Mouse (Mus musculus) adrenal gland, postnatal 25 days (tissue): ENCODE data around the gene Slc25a28. TPM values are rescaled to one million over a fixed set of nuclear protein-coding genes. Genes with fewer than 3 reads are reported as not detected.
A peak's percentile ranks its signal among the peaks of the same experiment; 100 is the strongest.

ENCODE experiments used
- DNase-seq: peaks from one replicate; pipeline ENCODE4 v3.0.0; 2021; ENCODE audit warnings: mixed read lengths
- long read RNA-seq: library from polyadenylated mRNA; stranded (forward); transcript quantifications from one replicate; pipeline ENCODE4 v2.0.0, GENCODE M21; 2021
- total RNA-seq: library from RNA; stranded (reverse); gene quantifications from 2 replicates; pipeline ENCODE4 v1.2.3, GENCODE M21; 2021

The Slc25a28 gene
- total RNA-seq = 78.7 and 96.2 TPM in 2 replicates
- long read RNA-seq, transcript Slc25a28-201 (4 exons, 1,535 nt) = major isoform, 24 of 43 reads
- long read RNA-seq, partial matches to known transcripts = 0 of 43 reads
- long read RNA-seq, other reads (novel, unspliced or antisense) = 16 of 43 reads

- peak; percentile 94 for DNase-seq
These were observed at the start of gene Slc25a28 for GRCm38 (mm10) chr19:43674730-43675524. Gene Slc25a28 (minus strand): TSS chr19:43674881.

DNA sequence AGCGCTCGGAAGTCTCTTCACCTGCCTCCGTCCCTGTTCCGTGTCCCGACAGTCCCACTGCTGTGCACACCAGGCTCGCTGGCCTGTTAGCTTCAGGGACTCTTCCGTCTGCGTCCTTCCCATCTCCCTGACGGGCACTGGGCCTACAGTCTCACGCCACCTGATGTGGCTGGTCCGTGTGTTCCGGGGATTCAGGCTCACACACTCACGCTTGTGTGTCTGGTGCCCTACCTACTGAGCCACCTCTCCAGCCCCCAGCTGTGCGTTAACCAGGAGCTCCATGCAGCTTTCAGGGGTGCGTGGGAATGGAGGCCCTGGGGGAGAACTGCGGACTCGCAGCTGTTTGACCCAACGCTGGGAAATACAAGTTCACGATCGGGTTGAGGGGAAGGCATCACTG is 49.5 kb upstream of the Slc25a28 start:
- DNase-seq = no peak

DNA sequence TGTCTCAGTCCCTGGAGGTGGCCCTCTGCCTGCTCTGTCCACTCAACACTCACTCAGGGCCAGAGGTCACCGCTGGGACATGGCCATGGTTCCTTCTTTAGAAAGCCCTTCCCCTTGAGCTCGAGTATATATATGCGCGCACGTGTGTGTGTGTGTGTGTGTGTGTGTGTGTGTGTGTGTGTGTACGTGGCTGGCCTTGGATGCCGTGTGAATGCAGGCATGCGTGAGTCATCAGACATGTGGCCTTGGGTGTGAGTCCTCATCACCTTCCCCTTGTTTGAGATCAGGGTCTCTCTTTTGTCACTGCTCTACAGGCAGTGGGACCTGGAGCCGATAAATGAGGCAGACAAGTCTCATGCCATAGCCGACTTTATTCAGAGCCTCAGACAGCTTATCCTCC is 48.8 kb upstream of the Slc25a28 start:
- peak; percentile 47 for DNase-seq

DNA sequence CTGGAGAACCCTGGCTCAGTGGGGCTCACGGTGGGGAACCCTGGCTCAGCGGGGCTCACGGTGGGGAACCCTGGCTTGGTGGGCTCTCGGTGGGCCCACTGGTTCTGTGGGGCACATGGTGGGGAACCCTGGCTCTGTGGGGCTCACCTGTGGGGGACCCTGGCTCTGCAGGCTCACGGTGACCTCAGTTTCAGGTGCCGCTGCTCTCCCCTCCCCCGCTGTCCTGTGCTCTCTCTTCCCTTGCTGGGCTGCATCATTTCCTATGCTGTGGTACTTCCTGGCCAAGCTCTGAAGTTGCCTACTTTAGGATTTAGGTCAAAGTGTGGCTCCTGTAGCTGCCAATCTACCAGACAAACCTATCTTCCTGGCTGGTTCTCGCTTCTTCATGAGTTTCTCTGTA is 48.2 kb upstream of the Slc25a28 start:
- DNase-seq = no peak

DNA sequence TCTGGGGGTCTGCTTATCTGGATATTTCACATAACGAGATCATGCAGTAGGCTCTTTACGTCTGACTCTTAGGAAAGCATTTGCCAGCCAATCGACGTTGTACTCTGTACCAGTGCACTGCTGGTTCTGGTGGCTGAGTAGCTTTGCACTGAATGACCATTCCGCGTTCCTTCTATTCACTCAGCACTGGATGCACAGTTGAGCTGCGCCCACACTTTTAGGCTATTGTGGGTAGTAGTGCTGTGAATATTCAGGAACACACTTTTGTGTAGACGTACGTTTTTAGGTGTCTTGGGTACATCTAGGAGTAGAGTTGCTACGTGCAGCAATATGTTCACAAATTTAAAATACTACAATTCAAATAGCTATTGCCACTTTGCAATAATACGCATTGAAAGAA is 45.4 kb upstream of the Slc25a28 start:
- no peak for DNase-seq

DNA sequence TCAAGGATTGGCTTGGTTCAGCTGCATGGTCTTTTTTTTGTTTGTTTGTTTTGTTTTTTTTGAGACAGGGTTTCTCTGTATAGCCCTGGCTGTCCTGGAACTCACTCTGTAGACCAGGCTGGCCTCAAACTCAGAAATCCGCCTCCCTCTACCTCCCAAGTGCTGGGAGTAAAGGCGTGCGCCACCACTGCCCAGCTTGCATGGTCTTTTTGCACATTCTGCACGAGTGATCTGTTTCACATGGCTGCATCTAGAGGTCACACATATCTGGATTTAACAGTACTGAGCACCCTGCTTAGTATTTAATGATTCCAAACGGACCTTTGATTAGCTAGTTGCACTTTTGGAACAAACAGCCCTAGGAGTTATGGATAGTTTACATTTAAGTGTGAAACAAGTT is 37.3 kb upstream of the Slc25a28 start:
- no peak for DNase-seq

DNA sequence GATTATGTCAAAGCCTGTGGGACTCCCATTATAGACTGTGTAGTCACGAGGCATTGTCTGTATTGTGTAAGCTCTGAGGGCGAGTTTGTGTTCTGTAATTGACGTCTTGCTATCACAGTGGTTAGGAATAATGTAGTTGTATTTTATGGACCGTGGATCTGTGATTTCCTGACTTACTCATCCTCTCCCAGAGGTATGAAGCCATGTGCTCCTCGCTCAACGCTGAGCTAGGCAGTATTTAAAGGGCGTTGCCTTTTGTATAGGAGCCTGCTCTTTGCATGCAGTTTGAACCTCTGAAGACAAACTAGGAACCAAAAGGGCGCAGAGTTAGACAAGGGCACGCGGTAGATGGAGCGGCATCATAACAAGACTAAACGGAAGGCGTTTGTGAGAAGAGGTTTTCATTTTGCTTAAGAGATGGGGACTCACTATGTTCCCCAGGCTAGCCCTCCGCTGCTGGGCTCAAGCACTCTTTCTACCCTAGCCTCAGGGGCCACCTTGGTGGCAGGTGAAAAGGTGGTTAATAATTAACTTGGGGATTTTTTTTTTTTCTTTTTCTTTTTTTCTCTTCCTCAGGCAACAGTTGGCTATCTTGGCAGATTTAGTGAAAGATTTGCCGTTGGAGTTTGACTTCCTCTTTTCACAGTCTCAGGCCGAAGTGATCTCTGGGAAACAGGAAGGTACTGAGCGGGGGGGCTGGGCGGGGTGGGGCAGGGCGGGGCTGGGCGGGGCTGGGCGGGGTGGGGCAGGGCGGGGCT is 36.7 kb upstream of the Slc25a28 start:
- DNase-seq = no peak

DNA sequence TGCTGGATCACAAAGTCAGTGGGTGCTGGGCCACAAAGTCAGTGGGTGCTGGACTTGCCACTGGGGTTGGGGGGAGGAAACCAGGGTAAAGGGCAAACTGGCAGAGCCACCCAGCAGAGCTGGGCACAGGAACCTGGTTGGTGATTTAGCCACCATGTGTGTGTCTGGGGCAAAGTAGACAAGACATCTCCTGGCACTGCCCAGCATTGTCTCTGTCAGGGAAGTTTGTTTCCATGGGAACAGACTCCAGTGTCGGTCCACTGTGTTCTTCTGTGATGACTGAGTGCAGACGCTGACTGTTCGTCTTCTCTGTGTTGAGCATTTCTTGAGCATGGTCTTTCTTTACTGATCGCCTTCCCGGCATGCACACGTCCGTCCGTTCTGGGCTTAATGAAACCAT is 34.6 kb upstream of the Slc25a28 start:
- DNase-seq = no peak

GRCm38 (mm10) chr19:43708206-43708605 is 33.5 kb upstream of the Slc25a28 start:
- no peak for DNase-seq

- DNase-seq = no peak
These were observed 30.3 kb upstream of the Slc25a28 start for GRCm38 (mm10) chr19:43704787-43705497.

- DNase-seq = no peak
These were observed 29.5 kb upstream of the Slc25a28 start for GRCm38 (mm10) chr19:43704211-43704610.

- no peak for DNase-seq
These were observed 25.1 kb upstream of the Slc25a28 start for GRCm38 (mm10) chr19:43699763-43700155.

DNA sequence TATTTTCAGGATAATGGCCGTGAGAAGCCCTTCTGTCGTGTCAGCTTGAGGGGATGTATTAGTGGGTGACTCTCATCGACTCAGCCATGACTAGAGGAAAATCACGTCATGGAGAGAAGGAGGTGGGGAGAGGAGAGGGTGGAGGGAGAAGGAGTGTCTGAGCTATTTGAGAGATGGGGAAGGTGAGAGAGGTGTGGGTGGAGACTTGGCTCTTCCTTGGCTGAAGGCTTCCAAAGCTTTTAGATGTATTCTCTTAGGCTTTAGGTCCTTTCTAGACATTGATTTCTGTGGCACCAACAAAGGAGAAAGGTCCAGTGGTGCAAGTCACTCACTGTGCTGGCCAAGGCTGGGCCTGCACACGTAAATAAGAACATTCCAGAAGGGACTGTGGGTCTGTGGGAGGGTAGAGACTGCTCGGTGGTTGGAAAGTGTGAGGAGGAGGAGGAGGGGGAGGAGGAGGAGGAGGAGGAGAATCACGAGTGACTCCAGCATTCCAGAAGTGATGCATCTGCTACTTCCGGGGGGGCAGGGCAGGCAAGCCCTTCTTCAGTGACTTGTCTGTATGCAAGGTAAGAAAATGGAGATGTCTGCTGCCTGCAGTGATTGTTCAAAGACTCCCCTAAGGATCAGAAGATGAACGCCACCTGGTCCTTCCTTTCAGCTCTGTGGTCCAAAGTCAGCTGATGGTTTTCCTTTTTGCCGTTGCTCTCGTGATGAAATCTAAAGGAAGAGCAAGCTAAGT is 24.5 kb upstream of the Slc25a28 start:
- DNase-seq = no peak

DNA sequence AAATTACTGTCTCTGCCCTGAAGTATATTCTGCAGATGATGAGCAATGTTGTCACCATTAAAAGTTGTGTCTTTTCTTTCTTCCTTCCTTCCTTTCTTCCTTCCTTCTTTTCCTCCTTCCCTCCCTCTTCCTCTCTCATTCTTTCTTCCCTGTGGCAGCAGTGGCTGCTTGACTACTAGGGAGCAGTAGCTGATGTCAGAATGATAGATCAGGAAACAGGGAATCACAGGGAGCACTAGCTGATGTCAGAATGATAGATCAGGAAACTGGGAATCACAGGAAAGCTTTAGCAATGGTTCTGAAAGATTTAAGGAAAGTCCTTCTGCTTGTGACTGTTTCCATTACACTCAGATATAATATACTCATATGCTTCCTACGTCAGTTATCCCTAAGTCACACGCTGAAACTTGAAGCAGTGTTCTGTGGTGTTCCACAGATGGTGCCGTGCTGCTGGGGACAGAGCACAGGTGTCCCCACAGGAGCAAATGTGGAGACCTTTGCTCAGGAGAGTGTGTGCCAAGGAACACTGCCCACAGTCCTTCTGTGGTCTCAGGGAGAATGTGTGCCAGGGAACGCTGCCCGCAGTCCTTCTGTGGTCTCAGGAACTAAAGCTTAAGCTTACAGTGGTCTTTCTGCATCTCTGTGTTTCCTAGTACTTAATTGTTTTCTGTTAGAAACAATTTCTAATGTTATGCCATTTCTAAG is 23.1 kb upstream of the Slc25a28 start:
- DNase-seq = no peak

DNA sequence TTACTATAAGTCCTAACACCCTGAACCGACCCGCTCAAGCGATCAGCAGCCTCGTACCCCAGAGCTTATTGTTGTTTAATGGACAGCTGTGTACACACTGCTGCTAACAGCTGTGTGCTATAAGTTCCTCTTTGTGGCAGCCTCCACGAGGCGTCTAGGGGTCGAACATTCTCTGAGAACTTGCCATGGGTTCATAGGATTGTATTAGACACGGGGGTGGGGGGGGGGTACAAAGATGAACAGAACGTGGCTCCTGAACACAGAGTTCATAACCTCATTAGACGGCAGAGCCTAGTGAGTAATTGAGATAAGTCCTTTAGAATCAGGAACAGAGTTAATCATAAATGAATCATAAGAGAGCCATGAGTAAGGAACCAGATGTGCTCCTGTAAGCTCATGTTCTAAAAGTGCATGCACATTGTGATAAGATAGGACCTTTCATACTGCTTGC is 20.9 kb upstream of the Slc25a28 start:
- no peak for DNase-seq

GRCm38 (mm10) chr19:43692815-43693214 is 18.1 kb upstream of the Slc25a28 start:
- no peak for DNase-seq

- peak; percentile 97 for DNase-seq
These were observed 15.0 kb upstream of the Slc25a28 start, which contains the start of gene Entpd7 for GRCm38 (mm10) chr19:43689419-43690246. Gene Entpd7 (plus strand): TSS chr19:43689672.

GRCm38 (mm10) chr19:43681541-43681940 is 6.9 kb upstream of the Slc25a28 start:
- no peak for DNase-seq

DNA sequence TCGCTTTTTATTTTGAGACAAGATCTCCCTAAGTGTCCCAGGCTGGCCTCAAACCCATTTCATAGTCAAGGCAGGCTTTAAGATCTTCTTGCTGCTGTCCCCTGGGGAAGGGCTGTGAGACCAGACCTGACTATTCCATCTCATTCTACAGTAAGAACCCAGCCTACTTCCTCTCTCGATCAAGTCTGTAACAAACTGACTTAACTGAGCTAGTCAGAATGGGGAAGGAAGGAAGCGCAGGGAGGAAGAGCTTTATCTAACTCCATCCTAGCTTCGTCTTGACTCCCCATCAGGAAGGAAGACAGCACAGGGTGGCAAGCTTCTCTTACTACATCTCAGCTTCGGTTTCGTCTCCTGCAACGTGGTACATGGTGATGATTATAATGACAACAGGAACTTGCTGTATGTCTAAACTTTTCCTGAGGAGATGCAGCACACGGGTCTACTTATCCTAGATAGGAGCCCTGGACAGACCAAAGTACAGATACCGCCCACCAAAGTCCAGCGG is 4.8 kb upstream of the Slc25a28 start:
- DNase-seq = no peak

DNA sequence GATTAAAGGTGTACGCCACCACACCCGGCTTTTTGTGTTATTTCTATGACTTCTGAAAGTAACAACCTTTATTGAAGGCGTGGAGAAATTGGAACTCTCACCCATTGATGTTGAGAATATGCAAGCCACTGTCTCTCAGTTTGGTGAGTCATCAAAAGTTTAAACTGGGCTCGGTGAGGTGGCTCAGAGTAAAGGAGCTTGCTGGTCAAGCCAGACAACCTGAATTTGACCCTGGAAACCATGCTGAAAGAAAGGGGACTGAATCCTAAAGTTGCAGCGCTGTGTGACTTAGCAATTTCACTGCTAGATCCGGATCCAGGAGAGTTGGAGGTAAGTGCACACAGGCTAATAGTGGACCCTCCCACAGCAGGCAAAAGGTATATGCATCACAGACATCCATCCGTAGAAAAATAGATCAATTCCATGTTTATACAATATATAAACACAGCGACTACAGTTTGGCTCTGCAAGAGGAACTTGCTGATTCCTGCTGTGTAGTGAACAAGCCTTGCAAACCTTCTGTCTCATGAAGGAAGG is 3.9 kb upstream of the Slc25a28 start:
- DNase-seq = no peak
